Mouse (Mus musculus) lung, adult 2 months (tissue): ENCODE measurements around the gene Cacybp.

Experiments
- CTCF ChIP-seq: fragments of 200-500 bp; IDR thresholded peaks from 2 replicates; pipeline ENCODE4 v1.5.1; 2011; ENCODE audit warnings: mild to moderate bottlenecking, low read length, control low read depth; ENCODE audit not compliant: insufficient read depth
- POLR2A ChIP-seq: fragments of 200-500 bp; IDR thresholded peaks from 2 replicates; pipeline ENCODE4 v1.6.1; 2011; ENCODE audit warnings: low read depth, mild to moderate bottlenecking, control low read depth, low read length, borderline replicate concordance; ENCODE audit errors: extremely low read depth

- TF ChIP-seq CTCF, result no peak
- TF ChIP-seq POLR2A, result no peak
Measured at GRCm38 (mm10) chr1:160245954-160246353, 33.3 kb upstream of the Cacybp start.
